Mouse (Mus musculus): ENCODE measurements around the gene Ppp1r16b.

Gene Ppp1r16b

DNA sequence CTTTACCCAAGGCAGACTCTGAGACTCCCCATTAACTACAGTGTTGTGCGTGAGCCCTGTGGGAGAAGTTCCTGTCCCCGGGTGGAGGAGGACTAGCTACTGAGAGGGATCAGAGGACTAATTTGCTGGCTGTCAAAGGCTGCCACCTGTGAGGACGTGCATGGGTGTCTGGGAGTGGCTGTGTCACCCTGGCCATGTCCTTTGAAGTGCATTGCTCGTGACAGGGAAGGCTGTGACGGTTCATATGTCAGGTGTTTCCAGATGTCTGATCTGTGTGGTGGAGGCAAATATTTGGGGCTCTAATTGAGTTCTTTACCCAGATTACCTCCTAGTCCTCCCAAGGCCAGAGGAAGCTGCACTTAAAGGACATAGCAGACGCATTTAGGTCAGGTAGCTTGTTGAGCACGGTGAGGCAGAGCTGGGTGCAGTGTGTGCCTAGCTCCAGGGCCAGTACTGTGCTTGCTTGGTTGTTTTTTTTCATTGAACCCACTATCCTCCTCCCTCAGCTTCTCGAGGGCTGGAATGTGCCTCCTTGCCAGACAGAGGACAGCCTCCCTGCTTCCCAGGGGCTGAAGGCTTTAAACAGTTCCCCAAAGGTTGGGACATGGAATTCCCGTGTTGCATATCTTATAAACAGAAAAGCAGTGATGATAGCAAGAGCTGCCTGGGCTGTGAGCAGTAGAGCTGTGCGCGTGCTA lies 106.0 kb downstream of the Ppp1r16b start:
- no peak for DNase-seq

DNA sequence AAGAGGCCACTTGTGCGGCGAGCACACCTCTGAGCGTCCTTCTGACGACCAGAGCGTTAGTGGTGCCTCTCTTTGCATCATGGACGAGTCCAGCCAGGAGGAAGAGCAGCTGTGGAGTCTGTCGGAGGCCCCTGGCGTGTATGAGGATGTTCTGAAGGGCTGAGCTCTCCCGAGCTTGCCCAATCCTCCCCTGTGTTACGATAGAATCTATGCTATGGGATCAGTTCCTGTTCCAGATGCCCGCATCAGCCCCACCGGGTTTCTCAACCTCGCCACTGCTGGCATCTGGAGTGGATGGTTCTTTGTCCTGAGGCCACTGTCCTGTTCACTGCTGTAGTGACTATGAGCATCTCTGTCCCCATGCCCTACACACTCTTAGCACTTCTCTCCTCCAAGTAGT lies 107.6 kb downstream of the Ppp1r16b start:
- no peak for DNase-seq

DNA sequence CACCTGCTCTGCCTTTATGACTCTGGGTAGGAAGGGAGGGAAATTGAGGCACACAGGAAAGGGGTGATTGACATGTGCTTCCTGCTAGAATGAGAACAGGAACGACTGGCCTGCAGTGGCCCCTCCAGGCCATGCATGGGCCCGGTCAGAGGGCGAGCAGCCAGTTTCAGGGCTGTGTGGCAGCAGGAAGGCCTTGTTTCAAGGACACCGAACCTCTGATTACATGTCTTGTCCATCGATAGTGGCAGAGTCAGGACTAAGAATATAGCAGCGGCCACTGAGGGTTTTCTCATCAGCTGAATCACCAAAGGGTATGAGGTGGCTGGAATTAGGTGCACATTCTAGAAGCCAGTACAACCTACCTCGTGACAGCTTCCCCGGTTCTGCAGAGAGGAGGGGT lies 109.7 kb downstream of the Ppp1r16b start:
- DNase-seq: no peak

DNA sequence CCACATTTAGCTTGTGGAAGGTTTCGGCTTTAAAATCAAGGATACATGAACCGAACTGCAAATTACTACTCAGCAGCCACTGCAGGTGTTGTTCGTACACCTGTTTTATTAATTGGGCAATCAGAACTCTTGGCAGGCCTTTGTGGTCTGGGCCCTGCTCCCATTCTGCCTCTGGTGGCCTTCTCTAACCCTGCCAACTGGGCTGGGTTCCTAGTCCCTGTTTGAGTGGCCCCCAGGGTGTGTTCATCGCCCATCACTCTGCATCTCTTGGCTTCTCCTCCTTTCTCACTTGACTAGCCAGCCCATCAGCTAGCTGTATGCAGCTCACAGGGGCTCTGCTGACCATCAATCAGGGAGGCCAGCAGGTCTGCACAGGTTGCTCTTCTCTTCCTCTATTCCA lies 111.5 kb downstream of the Ppp1r16b start:
- no peak for DNase-seq

DNA sequence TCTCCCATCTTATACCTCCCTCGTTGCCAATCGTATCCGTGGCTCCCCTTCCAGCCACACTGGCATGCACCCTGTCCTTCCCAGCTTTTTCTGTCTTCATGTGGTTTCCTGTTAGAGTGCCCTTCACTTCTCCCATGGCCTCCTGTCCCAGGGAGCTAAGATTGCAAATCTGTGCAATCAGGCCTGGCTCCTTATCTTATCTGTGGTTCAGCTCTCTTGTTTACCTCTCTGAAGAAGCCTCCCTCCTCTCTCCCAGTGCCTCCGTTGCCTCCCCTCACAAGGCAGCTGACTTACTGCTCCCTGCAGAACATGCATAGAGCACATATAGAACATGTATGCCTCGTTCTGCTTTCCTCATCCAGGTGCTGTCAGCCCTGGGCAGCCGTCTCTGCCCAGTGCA lies 112.3 kb downstream of the Ppp1r16b start:
- no peak for DNase-seq

DNA sequence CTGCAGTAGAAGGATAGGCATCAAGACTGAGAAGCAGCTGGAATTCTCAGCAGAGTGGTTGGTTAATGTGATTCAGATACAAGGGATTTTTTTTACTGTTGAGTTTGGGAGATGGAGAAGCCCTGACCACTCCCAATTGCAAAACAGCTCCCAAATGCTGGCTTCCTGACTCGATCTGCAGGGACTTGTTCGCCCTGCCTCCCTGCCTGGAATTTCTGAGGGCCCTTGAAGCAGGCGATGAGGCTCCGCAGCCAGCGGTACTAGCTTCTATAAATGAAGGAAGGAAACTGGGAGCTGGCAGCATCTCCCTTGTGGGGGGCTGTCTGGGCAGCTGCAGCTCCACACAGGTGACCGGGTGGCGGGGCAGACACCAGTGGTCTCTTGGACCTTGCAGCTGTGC lies 113.2 kb downstream of the Ppp1r16b start:
- DNase-seq: no peak

DNA sequence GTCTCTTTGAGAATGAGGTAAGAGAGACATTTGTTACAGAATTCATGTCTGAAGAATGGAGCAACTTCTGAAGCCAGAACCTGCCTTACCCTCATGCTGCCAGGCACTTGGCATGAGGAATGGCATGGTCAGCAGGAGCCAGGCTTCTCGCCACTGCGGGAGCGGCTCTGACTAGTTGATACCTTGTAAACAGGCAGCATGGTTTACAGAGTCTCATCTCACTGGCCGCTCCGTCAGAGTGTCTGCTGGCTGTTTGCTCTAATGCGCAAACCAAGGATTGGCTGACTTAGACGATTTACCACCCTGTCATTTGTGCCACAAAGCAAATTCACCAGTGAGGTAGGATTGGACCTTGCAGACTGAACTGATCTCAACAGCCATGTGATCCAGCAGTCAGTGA lies 115.9 kb downstream of the Ppp1r16b start:
- no peak for DNase-seq

DNA sequence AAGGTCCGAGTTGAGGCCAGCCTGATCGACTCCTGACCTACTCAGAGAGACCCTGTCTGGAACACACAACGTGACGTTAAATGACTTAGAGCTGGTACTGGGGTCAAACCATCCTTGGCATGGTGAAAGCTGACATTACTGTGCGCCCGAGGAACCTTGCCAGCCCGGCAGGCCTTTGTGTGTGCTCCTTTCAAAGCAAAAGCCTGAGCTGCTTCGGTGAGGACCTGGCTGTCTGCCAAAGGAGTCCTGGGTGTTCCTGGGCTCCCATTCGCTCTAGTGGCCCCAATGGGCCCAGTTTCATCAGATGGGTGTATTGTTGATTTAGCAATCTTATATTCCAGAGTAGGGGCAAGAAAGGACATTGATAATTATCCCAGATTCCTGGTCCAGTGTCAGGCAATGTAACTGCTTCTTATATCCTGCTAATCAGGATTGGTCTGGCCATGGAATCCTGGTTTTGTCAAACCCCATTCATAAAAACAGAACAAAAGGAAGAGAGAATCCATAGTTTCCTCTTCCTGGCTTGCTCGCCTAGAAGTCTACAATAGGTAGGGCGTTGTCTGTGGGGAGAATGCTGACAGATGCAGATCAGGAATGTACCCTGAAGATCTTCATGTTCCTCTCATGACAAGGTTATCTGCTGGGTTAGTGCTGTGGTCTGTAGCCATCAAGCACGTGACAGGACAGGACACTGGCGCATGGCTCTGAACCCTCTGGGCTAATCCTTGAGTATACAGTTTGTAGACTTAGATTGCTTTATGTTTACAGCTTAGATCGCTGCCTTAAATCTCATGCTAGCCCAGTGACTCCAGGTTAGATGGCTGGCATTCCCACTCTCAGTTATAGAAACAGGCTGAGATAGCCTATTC lies 122.0 kb downstream of the Ppp1r16b start:
- DNase-seq: no peak

DNA sequence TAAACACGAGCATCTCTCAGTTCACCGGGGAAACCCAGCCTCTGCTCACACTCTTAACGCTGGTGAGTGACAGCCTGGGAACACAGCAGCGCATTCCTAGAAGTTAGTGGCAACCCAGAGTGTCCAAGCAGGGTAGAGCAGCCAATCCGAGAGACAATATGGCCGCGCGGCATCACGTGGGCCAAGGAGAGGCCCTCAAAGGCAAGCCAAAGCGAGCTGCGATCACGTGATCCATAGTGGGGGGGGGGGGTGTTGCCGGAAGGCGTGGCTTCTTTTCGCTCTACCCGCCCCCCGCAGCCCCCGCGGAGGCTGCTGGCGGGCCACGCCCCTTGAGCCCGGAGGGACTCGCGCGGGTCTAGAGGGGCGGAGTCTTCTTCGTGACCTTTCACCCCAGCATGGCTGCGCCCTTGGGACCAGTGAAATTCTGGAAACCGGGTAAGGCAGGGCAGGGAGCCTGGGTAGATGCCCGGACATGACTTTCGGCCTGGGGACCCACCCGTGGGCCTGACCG lies 129.4 kb downstream of the Ppp1r16b start, which contains the start of gene Dhx35:
Dhx35 (plus strand) TSS at position 314 of the 511 bp plus-strand sequence.
- peak; percentile 100 for DNase-seq

DNA sequence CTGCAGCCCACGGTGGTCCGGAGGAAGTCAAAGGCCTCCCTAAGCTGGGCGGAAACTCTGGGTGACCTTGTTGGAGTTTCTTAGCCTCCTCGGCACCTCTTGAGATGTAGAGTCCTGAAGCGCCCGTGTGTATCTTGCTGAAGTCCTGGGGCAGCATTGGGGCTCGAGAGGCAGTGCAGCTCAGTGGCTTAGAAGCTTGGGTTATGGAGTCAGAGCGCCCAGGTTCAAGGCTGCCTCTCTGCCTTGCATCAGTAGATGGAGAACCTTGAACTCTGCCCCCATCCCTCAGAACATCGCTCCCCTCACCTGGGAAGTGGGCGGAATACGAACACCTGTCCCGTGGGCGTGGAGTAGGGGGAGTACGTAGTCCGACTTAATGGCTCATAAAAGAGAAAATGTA lies 129.8 kb downstream of the Ppp1r16b start:
- DNase-seq: no peak

DNA sequence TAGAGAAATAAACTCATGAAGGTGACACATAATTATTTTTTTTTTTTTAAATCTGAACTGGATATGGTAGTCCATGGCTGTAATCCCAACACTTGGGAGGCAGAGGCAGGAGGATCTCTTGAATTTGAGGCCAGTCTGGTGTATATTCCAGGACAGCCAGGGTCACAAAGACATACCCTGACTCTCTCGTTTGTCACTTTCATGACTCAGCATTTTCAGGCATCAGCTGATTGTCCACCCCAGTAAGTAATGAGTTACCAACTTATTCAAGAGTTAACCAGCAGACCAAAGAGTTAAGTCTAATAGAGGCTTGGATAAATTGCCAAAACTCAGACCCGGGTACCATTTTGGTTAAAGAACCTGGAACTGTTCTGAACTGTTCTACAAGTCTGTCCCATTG lies 130.7 kb downstream of the Ppp1r16b start:
- DNase-seq: no peak

DNA sequence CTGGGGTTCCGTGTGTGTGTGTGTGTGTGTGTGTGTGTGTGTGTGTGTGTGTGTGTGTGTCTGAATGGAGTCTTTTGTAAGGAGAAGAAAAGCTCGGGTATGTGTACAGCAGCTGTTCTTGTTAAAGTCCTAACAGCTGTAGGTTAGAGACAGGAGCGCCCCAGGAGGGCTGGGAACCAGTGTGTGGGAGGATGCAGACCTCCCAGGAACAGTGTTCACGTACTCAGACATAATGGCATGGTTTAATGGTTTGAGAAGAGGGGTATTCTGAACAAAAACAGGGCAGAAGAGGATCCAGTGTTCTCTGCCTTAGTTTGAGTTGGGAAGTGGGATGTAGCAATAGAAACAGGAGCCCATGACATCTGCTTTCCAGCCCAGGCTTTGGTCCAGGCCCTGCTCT lies 134.1 kb downstream of the Ppp1r16b start:
- no peak for DNase-seq

DNA sequence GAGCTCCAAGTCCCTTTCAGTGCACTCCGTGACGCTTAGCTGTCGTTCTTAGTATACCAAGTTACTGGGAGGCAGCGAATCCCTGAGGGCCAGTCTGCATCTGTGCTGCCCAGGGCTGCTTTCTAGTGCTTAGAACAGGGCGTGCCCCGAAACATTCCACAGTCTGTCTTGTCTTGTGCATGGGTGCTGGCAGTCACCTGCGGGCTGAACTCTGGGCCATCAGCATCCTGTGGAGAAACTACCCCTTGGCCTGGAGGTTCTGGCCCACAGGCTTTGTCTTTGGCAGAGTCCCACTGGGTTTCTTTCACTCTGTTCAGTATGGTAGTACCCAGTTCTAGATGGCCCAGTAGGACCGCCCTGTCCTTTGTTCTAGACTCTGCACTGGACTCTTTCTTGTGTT lies 135.6 kb downstream of the Ppp1r16b start:
- DNase-seq: no peak

DNA sequence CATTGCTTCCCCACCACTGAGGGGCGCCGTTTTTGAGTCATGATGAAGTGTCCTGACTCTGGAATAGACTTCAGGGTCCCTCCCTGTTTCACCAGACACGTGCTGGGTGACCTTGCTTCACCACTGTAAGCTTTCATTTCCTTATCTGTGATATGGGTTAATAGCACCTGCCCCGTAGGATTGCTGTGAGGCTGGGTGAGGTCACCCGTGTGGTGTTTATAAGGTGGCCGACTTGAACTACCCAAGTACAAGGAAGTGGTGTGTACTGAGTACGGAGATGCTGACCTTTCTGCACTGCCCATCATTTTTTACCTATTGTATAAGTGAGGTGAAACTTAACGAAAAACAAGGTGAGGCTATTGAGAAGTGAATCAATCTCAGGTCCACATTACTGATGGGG lies 138.4 kb downstream of the Ppp1r16b start:
- no peak for DNase-seq

DNA sequence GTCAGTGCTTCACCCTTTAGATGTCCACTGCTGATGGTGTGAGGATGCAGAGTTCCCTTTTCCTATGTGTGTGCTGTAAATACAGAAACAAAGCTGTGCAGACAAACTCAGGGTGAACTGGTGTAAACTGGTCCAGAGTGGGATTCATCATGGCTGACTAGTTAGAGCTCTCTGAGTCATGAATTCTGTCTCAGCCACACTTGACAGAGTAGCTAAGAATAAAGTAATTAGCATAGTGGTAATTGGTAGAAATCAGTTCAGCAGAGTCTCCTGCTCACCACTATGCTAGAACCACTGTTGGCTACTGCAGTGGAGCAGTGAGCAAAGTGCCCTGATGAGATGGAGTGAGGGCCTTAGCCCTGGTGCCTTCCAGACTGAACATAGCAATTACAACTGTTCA lies 150.5 kb downstream of the Ppp1r16b start:
- no peak for DNase-seq

Measured in heart, adult 11 months (tissue).